Mouse (Mus musculus): ENCODE data around the gene Mrvi1.

- TF ChIP-seq CTCF (IDR thresholded peaks at IDR 0.05; ENCODE audit: insufficient read depth, low read depth, low read length) (no peak), POLR2A (IDR thresholded peaks at IDR 0.05; ENCODE audit: insufficient read depth, low read depth, low read length) (no peak)
Measured at GRCm38 (mm10) chr7:110950621-110950925, 31.7 kb downstream of the Mrvi1 start.

Data from olfactory bulb, adult 2 months (tissue).